Mouse (Mus musculus) mouse trophoblast stem cell (cell line): ENCODE measurements around the gene Igsf21.

ENCODE experiments used
- in situ Hi-C, 2 experiments: fragments of 300-500 bp; cut with MseI, MboI; formaldehyde crosslinking; loops; 2 replicates in 1 of 2; 3 replicates in 1 of 2; pipeline ENCODE4 v1.15.1; 2025

The Igsf21 gene

DNA sequence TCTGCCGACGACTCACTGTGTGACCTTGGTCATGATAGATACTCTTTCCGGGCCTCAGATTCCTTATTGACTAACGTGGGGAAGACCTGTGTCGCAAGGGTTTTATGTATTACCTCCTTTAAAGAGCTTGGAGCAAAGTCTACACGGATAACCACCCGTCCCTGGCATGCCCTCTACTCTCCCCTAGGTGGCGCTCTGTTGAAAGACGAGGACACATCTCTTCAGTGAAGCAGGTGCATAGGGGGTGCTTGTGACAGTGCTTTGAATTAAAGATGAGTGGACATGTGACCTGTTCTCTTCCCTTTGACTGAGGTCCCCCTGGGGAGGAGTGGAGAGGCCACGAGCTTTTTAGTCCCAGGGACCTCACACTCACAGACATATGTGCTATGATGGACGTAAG lies 194.0 kb downstream of the Igsf21 start:
- in situ Hi-C loops = no loop called here

DNA sequence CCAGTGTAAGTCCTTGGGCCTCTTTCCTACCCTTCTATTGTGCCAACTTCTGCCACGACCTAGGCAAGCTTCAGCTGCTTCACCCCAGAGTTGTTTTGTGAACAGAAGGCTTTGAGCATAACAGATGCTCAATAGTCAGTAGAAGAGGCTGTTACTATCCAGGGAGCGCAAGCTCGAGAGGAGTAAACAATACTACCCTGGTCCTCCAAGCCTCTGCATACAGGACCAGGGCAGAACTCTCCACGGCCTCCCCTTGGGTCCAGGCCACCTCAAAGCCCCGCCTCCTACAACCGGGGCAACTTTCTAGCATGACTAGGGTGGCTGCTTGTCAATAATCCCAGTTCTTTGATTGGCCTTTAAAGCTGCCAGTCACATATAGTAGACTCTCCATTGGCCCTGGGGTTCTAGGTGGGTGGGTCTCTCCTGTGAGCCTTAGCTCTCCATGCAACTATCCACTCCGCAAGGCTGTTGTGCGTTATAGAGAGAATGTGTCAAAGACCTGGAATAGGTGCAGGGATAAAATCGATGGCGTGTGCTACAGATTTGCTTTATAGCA lies 198.7 kb downstream of the Igsf21 start:
- in situ Hi-C loops = no loop called here

DNA sequence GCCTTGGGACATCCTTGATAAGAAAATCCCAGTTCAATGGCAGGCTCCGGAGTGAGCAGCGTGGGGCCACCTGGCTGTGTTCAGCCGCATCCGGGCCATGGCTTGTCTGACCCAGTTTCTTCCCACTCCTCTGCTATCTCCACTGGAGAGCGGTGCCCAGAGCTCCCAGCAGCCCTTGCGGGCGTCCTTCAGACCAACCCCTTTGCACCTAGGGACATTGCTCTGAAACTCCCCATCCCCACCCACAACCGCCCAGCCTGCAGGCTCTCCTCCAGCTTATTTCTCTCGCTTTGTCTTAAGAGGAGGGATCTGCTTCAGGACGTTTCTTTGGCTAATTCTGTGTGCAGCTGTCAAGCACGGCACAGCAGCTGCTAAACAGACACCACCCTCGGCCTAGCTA lies 202.6 kb downstream of the Igsf21 start:
- in situ Hi-C loops = no loop called here

DNA sequence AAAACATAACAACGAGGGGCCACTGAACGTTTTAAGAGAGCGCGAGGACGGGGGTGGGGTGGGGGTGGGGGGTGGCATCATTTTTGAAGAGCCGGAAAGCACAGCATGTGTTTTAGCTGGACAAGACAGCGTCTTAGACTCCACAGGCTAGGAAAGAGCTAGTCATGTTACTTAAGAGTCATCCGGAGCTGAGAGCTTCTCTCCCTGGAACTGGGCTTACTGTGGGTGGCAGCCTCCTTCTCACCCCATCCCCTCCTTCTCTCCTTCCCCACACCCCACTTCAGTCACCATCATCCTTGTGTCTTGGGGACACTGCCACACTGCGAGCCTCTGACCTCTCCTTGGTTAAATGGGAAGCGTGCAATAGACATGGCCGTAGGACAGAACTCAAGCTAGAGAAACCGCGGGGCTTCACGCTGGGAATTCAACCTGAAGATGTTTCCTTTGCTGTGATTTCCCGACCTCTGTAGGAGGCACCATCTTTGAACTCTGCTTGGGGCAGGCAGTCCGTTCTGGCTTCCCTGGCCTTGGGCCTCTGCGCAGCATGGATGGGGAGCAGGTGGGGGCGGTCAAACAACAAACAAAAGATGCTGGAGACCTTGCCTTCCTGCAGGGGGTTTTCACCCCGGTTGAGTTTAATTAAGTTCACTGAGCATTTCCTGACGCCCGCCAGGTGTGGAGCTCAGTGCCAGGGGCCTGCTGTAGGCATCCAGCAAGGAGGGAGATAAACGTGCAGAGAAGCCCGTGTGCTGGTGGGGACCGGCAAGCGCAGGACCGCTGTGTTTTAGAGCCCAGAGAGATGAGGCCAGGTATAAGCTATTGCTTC lies 207.8 kb downstream of the Igsf21 start:
- in situ Hi-C loops = no loop called here

DNA sequence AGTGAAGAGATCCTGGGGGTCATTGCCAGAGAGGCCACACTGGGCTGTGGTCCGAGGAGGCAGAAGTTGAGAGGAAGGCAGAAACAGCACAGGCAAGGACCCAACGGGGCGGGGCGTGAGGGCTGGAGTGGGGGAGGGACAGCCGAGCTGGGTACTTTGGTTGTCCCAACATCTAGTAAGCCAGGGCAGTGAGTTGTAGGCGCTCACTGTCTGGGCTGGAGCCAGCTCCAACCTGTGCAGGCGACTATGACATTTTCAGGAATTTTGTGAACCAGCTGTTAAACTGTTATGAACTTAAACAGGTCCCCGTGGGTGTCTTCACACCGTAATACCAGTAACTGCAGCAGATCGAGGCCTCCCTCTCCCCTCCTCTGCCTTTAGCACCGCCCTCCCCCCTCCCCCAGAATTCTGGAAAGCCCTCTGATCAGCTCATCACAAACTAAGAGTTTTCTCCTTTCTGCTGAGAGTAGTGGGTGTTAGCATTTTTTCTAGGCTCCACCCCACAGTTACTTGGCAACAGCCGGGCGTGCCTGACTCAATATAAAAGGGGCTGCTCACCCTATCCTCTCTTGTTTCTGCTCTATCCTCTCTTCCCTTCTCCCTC lies 208.7 kb downstream of the Igsf21 start:
- in situ Hi-C loops = no loop called here

DNA sequence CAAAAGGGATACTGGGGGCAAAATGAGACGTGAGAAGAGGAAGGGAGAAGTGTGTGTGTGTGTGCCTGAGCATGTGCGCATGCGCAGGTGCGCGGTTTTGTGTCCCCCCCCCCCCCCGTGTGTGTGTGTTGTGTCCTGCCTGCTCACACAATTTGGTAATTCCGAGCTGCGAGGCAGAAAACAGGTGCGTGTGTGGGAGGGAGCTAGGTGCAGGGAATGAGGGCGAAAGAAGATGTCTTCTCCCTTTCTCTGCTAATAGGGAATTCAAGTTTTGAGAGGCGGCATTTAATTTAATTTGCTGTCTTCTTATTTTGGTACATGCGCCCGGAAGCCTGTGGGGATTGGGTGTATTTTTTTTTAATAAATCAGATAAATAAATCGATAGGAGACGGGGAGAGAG lies 211.4 kb downstream of the Igsf21 start:
- in situ Hi-C loops = no loop called here

DNA sequence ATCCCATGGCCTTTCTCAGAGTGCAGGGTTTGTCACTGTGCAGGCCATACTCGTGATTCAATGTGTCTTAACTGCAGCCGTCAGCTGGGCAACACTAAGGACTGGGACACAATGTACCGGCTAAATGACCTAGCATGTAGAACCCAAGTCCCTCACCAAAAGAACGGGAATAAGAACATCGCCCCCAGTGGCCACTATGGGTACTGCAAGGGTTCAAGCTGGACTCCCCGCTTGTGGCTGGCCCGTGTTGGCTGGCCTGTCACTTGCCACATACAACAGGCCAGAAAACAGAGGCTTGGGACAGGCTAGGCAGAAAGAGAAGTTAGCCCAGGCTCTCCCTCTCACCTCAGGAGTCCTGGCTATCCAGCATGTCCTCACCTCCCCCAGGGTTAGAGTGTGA lies 213.2 kb downstream of the Igsf21 start:
- in situ Hi-C loops = no loop called here

DNA sequence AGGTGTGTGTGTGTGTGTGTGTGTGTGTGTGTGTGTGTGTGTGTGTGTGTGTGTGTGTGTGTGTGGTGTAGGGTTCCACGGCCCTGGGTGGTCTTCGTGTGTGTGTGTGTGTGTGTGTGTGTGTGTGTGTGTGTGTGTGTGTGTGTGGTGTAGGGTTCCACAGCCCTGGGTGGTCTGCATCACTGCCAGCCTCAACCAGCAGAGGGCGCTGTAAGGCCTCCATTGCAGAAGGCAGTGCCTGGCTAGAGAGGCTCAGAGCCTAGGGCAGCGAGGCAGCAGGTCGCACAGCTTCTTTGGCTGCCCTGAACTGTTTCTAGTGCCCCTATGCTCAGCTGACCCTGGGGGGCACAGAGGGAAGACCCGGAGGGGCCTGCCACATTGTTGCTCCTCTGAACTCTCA lies 216.2 kb downstream of the Igsf21 start:
- in situ Hi-C loops = no loop called here

DNA sequence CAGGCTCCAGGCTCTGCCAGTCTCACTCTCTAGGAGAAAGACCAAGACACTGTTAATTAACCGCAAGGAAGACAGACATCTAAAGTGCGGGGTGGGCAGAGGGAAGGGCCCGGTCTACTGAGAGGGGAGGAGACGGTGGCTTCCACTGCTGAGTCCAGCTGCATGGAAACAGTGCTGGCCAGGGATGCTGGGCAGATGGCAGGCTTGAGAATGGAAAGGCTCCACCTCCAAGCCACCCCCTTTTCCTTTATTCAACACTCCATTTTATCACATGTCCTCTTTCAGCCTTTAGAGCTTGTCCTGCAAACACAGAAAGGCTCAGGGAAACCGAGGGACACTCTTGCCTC lies 216.6 kb downstream of the Igsf21 start:
- in situ Hi-C loops = no loop called here

DNA sequence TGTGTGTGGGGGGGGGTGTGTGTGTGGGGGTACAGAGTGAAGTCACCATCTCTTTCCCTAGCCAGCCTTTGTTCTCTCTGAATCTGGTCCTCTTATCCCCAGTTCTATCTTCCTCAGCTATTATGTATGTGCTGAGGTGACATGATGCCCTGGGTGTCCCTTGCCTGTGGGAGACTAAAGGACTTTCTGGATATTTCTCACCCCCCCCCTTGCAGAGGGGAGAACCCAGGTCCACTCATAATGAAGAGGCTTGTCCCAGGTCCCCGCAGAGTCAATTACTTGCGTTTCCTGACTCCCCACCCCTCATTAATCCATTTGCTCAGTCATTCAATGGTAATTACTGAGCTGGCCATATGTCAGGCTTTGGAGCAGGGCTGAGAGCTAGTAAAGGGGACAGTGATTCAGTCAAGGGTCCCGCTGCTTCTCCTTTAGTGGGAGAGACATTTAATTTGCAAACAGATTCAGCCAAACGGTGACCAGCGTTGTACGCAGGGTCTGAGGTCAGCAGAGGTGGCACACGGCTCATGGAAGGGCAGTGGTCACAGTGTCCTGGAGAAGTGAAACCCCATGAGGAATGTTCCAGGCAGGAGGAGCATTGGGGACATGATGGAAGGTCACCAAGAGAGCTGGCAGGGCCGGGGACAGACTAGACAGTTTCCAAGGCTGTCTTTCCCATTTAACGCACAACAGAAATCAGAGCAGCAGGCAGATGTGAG lies 217.1 kb downstream of the Igsf21 start:
- in situ Hi-C loops = no loop called here

DNA sequence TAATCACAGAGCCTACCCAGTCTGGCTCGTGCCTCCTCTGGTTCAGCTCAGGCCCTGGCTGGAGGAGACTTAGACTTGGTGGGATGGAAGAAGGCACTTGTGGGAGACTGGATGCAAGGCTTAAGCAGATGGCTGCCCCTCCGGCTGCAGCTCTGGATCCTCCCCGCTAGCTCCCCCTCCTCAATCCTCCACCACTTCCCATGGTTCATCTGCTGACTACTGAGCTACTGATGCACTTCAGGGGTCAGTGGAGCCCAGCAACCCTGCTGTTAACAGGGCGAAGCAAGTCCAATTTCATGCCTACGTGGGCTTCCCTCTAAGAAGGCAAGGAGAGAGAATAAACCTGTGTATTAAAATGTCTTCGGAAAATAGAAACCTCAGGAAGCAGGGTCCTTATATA lies 222.8 kb downstream of the Igsf21 start:
- in situ Hi-C loops = no loop called here

DNA sequence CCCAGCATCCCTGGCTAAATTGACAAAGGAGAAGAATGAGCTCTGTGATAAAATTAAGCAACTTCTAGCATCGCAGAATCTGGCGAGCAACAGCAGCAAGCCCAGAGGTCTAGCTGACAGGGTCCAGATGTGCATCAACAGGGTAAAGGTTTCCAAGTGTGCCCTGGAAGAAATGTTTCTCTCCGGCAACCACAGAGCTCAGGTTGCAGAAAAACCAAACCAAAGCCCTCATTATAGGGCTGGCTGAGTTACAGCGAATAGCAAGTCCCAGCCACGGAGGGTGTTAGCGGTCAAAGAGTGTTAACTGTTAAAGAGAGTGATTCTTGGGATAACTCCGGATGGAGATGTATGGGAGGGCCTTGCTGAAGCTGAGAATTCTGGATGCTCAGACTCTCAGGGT lies 230.7 kb downstream of the Igsf21 start:
- in situ Hi-C loops = no loop called here

DNA sequence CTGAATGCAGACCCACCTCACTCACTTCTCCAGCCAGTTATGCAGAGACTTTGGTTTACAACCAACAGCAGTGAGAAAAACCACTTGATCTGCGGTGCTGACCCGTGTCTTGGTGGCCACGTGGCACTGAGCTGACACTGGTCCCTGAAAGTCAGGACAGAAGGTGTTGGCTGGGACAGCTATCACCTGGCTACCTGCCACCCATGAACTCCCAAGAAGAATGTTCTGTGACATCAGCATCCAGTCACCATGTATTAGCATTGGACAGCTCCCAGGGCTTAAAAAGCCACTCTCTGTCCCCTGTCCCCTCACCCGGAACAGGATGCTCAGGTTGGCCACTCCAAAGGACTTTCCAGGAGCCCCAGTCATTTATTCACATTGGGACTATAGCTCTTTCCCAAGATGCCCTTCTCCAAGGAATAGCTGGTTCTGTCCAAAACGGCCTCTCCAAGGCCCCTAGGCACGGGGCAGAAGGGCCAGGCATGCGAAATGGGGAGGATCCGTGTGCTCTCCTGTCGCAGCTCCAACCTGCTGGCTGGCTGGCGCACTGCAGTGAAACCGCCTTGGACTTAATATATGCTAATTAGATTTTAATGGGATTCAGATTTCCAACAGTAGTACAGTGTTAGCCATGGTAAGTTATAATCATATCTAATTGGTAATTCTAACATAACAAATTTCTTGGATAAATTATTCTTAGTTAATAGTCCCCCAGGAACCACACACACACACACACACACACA lies 235.7 kb downstream of the Igsf21 start:
- in situ Hi-C loops = no loop called here

DNA sequence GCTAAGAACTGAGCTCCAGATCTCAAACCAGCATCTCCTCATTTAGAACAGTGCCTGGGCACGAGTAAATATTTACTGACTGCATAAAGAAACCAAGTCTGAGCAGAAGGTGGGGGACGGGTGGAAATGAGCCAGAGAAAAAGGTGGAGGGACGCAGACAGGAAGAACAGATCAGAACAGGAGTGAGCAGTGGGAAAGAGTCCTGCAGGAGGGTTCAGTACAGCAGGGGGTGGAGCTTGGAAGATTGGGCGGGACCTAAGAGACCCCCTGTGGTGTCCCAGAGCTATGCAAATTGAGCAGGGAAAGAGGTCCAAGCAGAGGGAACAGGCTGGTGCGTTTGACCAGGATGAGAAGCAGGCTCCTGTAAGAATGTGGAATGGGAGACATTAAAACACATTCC lies 241.7 kb downstream of the Igsf21 start:
- in situ Hi-C loops = no loop called here

DNA sequence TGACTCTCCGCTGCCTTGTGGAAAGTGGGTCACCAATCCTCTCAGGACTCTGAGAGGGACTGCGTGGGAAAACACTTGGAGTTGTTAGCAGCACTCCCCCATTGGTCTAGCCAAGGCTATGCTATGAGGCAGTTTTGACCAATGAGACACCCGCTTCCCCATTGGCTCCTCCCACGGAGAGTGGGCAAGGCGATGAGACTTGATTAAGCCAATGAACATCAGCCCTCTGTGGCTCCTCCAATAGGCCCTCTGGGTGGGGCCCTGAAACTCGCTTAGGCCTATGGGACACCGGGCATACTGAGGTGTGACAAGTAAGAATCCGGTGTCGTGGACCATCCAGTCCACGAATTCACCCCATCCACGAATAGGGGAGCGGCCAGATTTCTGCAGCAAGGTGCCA lies 242.4 kb downstream of the Igsf21 start:
- in situ Hi-C loops = no loop called here

DNA sequence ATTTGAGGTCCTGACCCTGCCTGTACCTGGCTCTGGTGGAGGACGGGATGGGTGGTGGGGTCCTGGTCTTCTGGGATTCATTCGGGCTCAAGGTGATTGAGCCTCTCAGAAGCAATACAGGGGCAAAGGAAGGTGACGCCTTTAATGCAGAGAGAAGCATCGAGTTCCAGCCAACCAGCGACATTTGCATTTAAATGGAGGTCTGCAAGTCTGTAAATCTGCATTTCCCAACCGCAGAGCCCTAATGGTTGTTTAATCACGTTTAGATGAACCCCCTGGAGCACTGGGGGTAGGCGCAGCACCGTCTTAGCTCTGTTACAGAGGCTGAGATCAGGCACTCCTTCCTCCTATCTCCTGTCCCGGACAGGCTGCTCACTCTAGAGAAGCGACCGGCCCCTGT lies 244.5 kb downstream of the Igsf21 start:
- in situ Hi-C loops = no loop called here

DNA sequence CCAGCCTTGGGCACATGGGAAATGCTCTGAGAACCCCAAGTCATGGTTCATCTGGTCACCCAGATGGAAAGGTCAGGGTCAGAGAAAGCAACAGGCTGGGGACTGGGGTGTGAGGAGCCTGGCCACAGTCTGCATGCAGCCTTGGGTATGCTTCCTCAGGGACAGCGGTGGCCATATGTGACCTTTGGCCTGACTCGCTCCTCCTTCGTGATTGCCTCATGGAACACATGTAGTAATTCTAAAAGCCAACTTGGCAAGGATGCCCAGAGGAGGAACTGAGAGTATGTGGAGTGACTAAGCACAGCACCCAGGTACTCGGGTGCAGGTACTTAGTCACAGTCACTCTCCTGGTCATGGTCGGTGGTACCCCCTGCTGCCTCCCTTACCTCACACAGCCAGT lies 245.7 kb downstream of the Igsf21 start:
- in situ Hi-C loops = no loop called here

DNA sequence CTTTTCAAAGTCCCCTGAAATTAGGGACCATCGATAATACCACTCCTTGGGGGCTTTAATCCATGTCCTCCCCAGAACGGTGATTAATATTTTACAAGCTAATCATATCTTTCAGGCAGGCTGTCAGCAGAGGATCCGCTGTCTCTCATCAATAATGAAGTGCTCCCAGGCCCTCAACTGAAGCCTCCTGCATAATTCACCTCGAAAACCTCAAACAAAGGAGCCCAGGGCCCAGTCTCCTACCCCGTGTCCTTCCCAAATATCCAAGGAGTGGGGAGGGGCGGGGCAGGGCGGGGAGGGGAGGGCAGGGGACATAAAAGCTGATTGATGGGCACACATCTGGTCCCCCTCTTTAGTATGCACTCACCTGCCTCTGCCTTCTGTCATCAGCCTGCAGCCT lies 247.6 kb downstream of the Igsf21 start:
- in situ Hi-C loops = no loop called here

DNA sequence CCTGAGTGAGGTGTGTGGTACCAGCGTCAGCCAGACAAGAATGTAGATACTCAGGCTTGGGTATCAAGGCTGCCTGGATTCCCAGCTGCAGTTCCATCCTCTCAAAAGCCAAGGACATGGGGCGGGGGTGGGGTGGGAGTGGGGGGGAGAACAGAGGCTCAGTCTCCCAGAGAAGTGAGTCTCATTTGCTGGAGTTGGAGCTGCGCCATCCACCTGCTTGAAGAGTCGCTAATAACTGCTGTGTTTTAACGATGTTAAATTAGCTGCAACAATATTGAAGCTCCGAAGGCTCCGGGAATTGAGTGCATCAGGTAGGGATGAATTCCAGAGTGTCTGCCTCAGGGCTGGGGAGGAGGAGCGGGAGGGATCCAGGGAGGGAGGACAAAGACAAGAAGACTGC lies 250.9 kb downstream of the Igsf21 start:
- in situ Hi-C loops = no loop called here

DNA sequence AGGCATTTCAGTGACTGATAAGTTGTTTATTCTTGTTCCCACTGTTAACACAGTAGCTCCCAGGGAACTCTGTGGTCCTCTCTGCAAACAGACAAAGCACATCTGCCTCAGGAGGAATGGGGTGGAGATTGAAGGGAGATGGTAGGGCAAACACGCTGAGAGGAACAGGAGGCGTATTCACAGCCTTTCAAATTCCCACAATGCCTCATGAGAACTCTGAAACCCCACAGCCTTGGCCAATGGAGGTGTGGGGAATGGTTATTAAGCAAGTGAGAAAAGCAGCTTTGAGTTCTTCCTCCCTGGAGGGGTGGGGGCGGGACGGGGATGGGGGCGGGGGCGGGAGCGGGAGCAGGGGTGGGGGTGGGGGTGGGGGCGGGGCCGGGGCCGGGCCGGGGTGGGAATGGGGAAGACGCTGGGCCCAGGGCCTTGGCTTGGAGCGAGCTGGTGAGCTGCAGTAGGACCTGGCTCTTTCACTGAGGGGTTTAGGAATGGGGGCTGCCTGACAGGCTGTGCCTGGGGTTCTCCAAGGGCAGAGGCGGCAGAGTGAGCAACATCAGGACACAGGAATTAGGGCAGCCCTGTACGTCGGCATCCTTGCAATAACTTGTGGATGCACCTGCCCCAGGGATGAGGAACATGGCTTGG lies 253.4 kb downstream of the Igsf21 start:
- in situ Hi-C loops = no loop called here

DNA sequence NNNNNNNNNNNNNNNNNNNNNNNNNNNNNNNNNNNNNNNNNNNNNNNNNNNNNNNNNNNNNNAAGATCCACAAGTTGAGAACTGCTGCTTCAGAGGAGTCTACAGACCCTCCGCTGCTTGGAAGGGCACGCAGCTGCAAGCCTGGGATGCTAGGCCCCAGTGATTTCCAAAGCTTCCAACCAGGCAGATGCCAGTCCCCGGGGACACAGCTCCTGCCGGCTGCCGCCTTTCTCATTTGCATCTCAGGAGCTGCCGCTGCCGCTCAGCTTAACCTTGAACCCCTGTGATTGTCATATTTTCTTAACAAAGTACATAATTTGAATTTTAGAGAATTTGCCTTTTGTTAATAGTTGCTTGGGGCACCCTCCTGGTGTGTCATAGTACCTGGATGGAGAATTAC lies 259.7 kb downstream of the Igsf21 start:
- in situ Hi-C loops = no loop called here

DNA sequence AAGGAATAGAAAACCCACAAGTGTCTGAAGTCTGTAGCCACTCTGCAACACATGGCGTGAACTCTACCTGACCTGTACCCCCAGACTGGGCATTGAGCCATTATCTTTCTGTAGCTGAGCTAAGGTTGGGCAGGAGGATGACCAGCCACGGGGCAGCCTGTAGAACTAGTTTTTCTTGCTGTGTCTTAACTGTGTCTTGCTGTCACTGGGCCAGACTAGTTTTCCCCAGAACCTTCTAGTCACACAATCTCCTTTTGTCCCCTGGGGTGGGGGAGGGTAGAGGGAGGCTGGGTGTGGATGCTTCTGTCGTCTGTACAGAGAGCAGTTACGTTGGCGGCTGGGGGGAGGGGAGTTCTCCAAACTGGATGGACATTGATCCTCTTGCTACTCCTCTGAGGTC lies 267.9 kb downstream of the Igsf21 start:
- in situ Hi-C loops = no loop called here
